Mouse (Mus musculus): Measurements from ENCODE around the gene Zfp943.
A peak's percentile ranks its signal among the peaks of the same experiment; 100 is the strongest.
"Not testable (repeated sequence)": the region's sequence is repeated elsewhere in the genome, so short reads cannot be mapped to it uniquely, and the experiment has no call there.

The Zfp943 gene

GRCm38 (mm10) chr17:21962107-21962907 lies at the start of gene Zfp943, which contains the start of gene Zfp942:
Gene Zfp943 (plus strand): TSS chr17:21962552.
Gene Zfp942 (minus strand): TSS chr17:21962464.
- not testable (repeated sequence) for DNase-seq (ENCODE audit: low read depth, low spot score)

- DNase-seq (ENCODE audit: low read depth, low spot score): no peak
Observed at GRCm38 (mm10) chr17:21963302-21963701, 950 bp downstream of the Zfp943 start.

GRCm38 (mm10) chr17:22035594-22035993 lies 73.2 kb downstream of the Zfp943 start:
- not testable (repeated sequence) for DNase-seq (ENCODE audit: low read depth, low spot score)

GRCm38 (mm10) chr17:22049403-22049802 lies 87.1 kb downstream of the Zfp943 start:
- DNase-seq (ENCODE audit: low read depth, low spot score): no peak

- no peak for DNase-seq (ENCODE audit: low read depth, low spot score)
Observed at GRCm38 (mm10) chr17:22053211-22053610, 90.9 kb downstream of the Zfp943 start.

GRCm38 (mm10) chr17:22081031-22081631 lies 118.8 kb downstream of the Zfp943 start:
- DNase-seq (ENCODE audit: low read depth, low spot score): no peak

GRCm38 (mm10) chr17:22083224-22083623 lies 120.9 kb downstream of the Zfp943 start:
- not testable (repeated sequence) for DNase-seq (ENCODE audit: low read depth, low spot score)

GRCm38 (mm10) chr17:22118770-22119169 lies 156.4 kb downstream of the Zfp943 start:
- peak; percentile 13 for DNase-seq (ENCODE audit: low read depth, low spot score)
